Mouse (Mus musculus) heart, adult 18-20 months (tissue): ENCODE results near the gene Wtap. TPM values are rescaled to one million over a fixed set of nuclear protein-coding genes. Genes with fewer than 3 reads are reported as not detected.
"Not testable (repeated sequence)": the region's sequence is repeated elsewhere in the genome, so short reads cannot be mapped to it uniquely, and the experiment has no call there.

Experiments
- DNase-seq, 2 experiments: peaks; one replicate each; pipeline ENCODE4 v3.0.0; 2021 to 2022; ENCODE audit warnings: mixed read lengths in 1 of 2
- total RNA-seq, 2 experiments: library from RNA; stranded (reverse); gene quantifications; 2 replicates each; pipeline ENCODE4 v1.2.3; 2021

Wtap gene
- total RNA-seq, 2 experiments from 2014 or later: 30.2 to 34.1 TPM

DNA sequence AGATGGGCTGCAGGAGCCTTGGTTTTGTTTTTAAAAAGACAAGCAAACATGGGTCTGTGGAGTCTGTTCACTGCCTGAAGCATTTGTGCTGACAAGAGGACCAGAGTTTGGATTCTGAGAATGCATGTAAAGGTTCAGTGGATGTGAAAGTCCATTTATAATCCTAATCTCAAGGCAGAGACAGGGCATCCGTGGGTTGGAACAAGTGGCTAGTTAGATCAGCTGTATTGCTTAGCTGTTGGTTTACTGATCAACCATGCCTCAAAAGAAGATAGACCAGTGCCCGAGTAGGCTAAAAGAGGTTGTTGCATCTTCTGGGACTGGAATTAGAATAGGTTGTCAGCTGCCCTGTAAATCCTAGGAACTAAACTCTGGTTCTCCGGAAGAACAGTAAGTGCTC is 30.5 kb downstream of the Wtap start:
- DNase-seq: no peak

DNA sequence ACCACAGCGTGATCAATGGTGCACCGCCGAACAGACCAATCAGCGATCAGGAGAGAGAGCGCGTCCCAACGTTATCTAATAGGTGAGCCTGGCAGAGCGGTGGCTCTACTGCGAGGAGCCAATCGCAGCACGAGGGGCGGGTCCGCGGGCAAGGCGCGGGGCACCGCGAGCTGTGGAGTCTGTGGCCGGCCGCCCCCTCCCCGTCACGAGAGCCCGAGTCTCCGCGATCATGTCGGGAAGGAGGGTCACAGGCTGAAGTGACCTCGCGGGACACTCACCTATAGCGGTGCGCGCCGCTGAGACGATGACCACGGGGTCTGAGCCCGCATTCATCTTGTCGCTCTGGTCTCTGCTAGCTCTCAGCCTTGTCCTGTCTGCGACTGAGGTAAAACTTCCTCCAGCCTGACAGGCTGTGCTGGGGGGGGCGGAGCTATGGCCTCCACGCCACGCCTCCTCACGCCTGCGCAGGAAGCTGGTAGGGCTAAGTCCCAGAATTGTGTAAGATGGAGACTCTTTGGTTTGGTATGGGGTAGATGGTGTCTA is 33.6 kb downstream of the Wtap start, which contains the start of gene Acat2:
TSS of gene Acat2 (minus strand) at position 417 of the 543 bp plus-strand sequence.
- DNase-seq: peak; percentile 93 to 95

DNA sequence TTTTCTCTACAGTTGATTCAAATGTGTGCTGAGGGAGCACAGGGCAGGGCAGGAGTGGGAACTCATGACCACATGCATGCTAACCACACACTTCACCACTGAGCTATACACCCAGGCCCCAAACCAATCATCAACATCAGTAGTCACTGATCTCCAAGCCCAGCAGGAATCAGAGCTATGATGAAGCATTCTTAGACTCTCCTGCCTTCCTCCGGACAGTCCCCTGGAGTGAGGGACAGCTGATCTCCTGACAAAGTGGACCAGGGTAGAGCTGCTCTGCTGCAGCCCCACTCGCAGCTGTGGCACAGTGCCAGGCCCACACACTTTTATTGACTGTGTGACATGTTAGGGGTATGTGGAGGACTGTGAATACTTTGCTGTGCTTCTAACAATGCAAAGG is 34.6 kb downstream of the Wtap start:
- not testable (repeated sequence) for DNase-seq

DNA sequence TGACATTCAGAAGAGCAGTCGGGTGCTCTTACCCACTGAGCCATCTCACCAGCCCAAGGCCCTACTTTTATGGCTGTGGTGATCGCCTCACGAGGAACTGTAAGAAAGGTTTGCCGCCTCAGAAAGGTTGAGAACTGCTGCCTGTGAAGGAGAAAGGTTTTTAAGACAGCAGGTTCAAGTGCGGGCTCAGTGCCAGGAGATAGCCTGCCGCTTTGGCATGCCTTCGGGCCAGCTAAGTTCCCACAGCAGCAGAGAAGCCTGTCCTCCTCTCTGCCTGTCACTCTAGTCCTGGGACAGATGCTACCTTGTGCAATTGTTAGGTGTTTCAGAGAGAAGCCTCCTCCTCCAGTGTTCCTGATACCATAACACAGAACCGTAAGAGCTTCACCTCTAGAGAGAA is 37.3 kb downstream of the Wtap start:
- no peak for DNase-seq

DNA sequence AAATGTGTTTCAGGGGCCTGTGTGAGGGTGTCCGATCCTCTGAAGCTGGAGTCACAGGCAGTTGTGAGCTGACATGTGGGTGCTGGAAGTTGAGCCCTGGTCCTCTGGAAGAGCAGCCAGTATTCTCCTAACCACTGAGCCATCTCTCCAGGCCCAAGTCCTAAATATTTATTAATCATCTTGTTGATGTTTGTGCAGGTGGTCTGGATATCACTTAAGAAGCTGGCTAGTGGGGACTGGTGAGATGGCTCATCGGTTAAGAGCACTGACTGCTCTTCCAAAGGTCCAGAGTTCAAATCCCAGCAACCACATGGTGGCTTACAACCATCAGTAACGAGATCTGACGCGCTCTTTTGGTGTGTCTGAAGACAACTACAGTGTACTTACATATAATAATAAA is 44.3 kb downstream of the Wtap start:
- DNase-seq: no peak

GRCm38 (mm10) chr17:12942459-12943162 is 51.4 kb downstream of the Wtap start:
- DNase-seq: no peak

DNA sequence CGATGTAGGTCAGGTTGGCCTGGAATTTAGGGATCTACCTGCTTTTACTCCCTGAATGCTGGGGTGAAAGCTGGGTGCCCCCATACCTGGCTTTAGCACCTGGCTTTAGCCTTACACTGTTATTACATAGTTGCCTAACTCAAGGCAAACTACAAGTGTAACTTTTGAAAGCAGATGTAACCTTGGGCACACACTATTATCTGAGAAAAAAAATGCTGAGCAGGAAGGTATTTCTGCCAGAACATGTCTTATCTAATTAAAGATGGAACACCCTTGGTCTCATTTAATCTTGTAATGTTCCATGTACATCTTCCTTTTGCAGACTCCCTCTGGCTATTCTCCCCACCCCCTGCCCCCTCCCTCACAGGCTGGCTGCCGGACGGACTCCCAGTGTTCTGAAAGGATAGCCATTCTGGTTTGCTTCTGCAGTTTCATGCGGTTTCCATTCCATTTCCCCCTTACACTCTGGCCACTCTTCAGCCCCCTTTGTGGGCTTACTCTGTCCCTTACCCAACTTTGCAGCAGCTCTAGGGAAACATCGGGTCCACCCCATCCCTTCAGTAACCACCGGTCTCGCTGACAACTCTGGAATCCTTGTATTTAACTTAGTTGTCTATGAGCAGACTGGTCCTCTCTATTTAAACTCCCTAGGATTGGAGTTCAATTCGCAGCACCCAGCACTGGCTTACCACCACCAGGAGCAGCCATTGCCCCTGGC is 52.3 kb downstream of the Wtap start:
- no peak for DNase-seq

DNA sequence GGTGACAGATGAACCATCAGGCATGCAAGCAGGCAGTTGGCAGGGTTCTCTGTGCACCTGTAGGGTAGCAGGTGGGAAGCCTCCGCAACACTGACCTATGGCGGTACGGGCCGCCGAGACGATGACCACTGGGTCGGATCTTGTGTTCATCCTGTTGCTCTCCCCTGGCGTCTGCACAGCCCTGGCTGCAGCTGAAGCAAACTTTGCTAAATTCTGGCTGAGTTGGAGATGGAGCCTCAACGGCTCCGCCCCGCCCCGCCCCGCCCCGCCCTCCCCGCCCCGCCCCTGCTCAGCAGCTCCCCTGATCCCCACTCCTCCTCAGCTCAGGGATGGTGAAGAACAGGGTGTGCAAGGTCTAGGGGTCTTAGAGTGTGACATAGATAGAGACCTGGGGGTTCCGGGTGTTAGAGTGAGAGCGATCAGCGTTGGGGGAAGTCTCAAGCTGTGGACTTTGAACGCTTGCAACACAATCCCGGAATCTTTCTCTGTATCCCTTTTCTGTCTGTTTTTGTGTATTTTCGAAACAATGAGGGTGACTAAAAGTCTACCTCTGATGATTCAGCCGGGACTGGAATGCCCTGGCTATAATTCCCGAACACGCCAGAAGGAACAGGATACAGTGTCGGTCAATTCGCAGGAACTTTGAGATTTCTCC is 53.7 kb downstream of the Wtap start, which contains the start of gene Acat3:
TSS of gene Acat3 (minus strand) at position 450 of the 655 bp plus-strand sequence.
- no peak for DNase-seq

DNA sequence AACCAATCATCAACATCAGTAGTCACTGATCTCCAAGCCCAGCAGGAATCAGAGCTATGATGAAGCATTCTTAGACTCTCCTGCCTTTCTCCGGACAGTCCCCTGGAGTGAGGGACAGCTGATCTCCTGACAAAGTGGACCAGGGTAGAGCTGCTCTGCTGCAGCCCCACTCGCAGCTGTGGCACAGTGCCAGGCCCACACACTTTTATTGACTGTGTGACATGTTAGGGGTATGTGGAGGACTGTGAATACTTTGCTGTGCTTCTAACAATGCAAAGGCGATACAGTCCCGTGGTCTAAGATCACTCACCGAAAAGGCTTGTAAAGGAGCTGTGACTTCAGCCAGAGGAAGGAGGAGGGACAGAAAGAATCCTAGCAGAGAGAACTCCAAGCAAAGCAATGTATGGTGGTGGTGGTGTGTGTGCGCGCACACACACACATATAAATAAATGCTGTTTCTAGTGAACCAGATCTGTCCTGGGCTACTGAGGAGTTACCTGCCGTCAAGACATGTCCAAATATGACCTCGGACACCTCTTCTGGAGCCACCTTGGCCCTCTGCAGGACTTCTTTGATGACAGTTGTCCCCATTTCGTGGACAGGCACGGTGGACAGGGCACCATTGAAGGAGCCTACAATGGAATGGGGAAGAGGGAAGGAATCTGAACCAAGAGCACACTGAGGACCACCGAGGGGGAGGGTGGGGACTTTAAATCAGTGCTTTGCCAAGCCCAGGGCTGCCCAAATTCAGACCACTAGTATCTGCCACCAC is 54.4 kb downstream of the Wtap start:
- not testable (repeated sequence) for DNase-seq

GRCm38 (mm10) chr17:12938077-12938476 is 55.9 kb downstream of the Wtap start:
- DNase-seq: no peak

DNA sequence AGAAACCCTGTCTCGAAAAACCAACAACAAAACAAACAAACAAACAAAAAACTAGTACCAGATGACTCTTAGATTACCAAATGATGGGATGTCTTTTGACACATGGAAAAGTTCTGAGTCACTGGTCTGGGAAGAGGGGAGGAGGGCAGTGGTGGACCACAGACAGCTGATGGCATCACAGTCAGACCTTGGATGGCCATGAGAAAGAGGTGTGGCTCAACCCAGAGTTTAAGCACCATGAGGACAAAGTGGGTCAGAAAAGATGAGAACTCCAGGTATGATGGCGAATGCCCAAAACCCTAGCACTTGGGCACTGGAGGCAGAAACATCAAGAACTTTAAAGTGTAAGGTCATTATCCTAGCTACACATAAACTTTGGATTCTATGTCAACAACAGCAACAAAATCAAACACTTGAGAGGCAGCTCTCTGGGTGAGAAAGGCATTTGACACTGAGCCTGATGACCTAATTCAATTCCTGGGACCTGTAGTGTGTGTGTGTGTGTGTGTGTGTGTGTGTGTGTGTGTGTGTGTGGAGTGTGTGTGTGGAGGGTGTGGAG is 56.5 kb downstream of the Wtap start:
- DNase-seq: no peak

- DNase-seq: no peak
Measured at GRCm38 (mm10) chr17:12935719-12936118, 58.2 kb downstream of the Wtap start.

DNA sequence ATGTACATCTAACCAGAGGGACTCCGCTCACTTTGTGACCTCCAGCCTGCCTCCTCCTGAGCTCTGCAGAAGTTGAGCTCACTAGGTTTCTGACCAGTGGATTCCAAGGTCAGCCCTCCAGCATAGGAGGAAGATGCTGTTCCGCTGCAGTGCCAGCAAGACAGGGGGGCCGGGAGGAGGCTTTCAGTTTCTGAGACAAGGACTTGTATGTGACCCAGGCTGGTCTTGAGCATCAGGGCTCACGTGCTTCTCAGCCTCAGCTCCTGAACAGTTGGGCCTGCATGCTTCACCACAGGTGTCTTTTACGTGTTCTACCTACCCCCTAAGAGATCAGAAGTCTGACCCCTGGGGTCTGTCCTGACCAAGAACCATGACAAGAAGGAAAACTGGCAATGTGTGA is 62.4 kb downstream of the Wtap start:
- not testable (repeated sequence) for DNase-seq

GRCm38 (mm10) chr17:12925703-12926180 is 68.2 kb downstream of the Wtap start:
- no peak for DNase-seq

DNA sequence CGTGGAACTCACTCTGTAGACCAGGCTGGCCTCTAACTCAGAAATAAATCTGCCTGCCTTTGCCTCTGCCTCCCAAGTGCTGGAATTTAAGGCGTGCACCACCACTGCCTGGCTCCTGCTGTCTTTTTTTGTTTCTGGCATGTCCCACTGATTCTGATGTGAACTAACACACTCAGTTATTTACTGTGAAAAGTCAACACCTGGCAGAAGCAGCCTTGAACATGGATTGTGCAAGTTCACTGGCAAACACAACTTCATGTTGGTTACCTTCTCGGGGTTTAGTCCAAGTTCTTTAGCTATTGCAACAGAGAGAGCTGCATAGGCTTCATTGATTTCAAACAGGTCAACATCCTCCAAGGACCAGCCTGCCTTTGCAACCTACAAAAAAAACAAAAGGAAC is 69.0 kb downstream of the Wtap start:
- peak in 1 of 2 experiments; percentile 15 for DNase-seq

DNA sequence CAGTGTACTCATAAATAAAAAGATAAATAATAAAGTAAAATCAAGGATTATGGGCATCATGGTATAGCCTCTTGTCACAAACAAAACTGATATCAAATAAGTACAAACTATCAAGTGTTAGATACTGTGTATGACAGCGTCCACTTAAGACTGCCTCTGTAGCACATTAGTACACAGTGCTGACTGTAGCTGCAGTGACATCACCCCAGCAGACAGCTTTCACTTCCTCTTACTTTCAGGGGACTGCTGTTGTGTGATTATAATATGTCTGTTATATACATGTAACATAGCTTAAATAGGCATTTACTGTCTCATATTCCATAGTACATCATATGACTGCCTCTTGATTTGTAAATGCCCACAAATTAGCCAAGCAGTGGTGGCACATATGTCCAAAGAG is 72.9 kb downstream of the Wtap start:
- peak in 1 of 2 experiments; percentile 10 for DNase-seq

Other genes starting within 250 kb of the Wtap start
- gene Igf2r, start 224.5 kb downstream of the Wtap start, total RNA-seq: 100 to 1,000 TPM; 111 to 115 TPM
- gene Mas1, start 126.0 kb downstream of the Wtap start, total RNA-seq: under 1 TPM; 0.46 to 0.60 TPM
- gene Mrgprh, start 118.1 kb downstream of the Wtap start, total RNA-seq: 1 to 10 TPM; 6.0 to 7.0 TPM
- under 1 TPM; 0.18 to 0.74 TPM for gene Pnldc1, start 83.9 kb downstream of the Wtap start, total RNA-seq
- 100 to 1,000 TPM; 191 to 206 TPM for gene Tcp1, start 78.5 kb downstream of the Wtap start, total RNA-seq
- gene Mrpl18, start 77.8 kb downstream of the Wtap start, total RNA-seq: 100 to 1,000 TPM; 163 to 179 TPM
- gene Acat3, start 53.6 kb downstream of the Wtap start, total RNA-seq: not detected
- 10 to 100 TPM in 1 of 2 experiments, 1 to 10 TPM in 1; 6.1 to 13.0 TPM for gene Acat2, start 33.4 kb downstream of the Wtap start, total RNA-seq
- 1,000 to 10,000 TPM; 1,031 to 1,107 TPM for gene Sod2, start 12.7 kb upstream of the Wtap start, total RNA-seq
- gene Gpr31b, start 58.1 kb upstream of the Wtap start, total RNA-seq: under 1 TPM in 1 of 2 experiments, not detected in 1; 0.32 TPM
- not detected for gene Tcp10b, start 66.9 kb upstream of the Wtap start, total RNA-seq
- gene Unc93a, start 137.6 kb upstream of the Wtap start, total RNA-seq: not detected
- not detected for gene Smok2a, start 227.0 kb upstream of the Wtap start, total RNA-seq
- gene Smok2b, start 236.1 kb upstream of the Wtap start, total RNA-seq: not detected